Mouse (Mus musculus) embryonic facial prominence, embryonic 12.5 days (tissue): ENCODE measurements around the gene Higd1a. TPM values are rescaled to one million over a fixed set of nuclear protein-coding genes. Genes with fewer than 3 reads are reported as not detected.

Experiments used
- ATAC-seq: fragments of 200-750 bp; cut with Nextera tagmentation; 2 replicates; pipeline ENCODE4 v1.8.0; 2017; ENCODE audit not compliant: insufficient number of reproducible peaks, insufficient read depth, low FRiP score, low TSS enrichment
- H3K27ac ChIP-seq: fragments of 300-500 bp; sonication (generic); 2 replicates; pipeline ENCODE4 v1.5.1; 2016; ENCODE audit warnings: mild to moderate bottlenecking
- H3K27me3 ChIP-seq: fragments of 300-500 bp; sonication (generic); 2 replicates; pipeline ENCODE4 v1.6.1; 2016; ENCODE audit warnings: mild to moderate bottlenecking, moderate library complexity
- H3K36me3 ChIP-seq: fragments of 300-500 bp; sonication (generic); 2 replicates; pipeline ENCODE4 v1.6.1; 2016; ENCODE audit warnings: mild to moderate bottlenecking
- H3K4me1 ChIP-seq: fragments of 300-500 bp; sonication (generic); 2 replicates; pipeline ENCODE4 v1.6.1; 2016
- H3K4me2 ChIP-seq: fragments of 300-500 bp; sonication (generic); replicated peaks from 2 replicates; pipeline ENCODE4 v1.6.1; 2016; ENCODE audit warnings: mild to moderate bottlenecking, moderate library complexity
- H3K4me3 ChIP-seq: fragments of 300-500 bp; sonication (generic); 2 replicates; pipeline ENCODE4 v1.5.1; 2016; ENCODE audit warnings: mild to moderate bottlenecking
- H3K9ac ChIP-seq: fragments of 300-500 bp; sonication (generic); 2 replicates; pipeline ENCODE4 v1.6.1; 2016; ENCODE audit warnings: mild to moderate bottlenecking, moderate library complexity
- H3K9me3 ChIP-seq: fragments of 300-500 bp; sonication (generic); 2 replicates; pipeline ENCODE4 v1.6.1; 2016; ENCODE audit warnings: mild to moderate bottlenecking, moderate library complexity
- WGBS: fragments of 180-500 bp; shearing (Covaris S2); methylation state at CpG from one replicate; pipeline ENCODE4 v1.1.7; 2016; 5-methylcytosine and 5-hydroxymethylcytosine counted together
- polyA plus RNA-seq: library from polyadenylated mRNA; unstranded; fragments of >200 nt; fragmentation: Nextera tagmentation; extraction: Ambion mirVana; gene quantifications from 2 replicates; pipeline ENCODE4 v1.2.1, GENCODE M21; 2016

Higd1a gene
- polyA plus RNA-seq, 1 experiment from 2014 or later: 128 TPM

DNA sequence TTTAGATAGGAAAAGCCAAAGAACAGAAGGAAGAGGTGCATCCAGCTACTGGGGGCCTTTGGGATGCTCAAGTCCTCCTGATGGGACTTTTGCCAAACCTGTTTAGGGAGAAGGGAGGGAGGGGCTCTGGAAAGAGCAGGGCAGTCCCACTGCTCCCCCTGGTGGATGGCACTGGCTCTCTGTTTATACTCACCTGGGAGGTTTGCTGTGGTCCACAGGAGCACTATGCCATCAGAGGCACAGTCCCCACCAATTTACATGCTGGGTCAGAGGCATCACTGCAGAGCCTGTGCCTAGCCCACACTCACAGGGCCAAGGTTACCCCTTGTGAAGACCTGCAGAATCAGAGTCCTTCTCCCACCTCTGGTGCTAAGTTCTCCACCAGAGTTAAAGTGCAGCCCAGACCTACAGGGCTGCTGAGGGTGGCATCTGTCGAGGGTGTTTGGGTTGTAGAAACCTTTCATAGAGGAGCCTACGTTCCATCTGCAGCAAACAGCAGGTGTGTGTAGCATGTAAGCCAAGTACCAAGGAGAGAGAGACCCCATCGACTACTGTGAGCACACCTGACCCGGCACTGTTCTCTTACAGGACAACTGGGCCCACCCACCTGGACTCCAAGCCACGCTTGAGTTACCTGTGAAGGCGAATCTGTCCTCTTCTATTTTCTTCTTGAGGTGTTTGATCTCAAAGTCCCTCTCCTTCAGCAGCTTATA, 27.8 kb downstream of the Higd1a start:
- Histone ChIP-seq H3K4me1 (no peaks in the 10 kb centered on the region), H3K27me3 (no peaks in the 10 kb centered on the region), H3K4me2 (no peak overlapping the region), H3K36me3 (no peaks in the 10 kb centered on the region), H3K27ac (no peak overlapping the region), H3K4me3 (no peak overlapping the region), H3K9ac (no peak overlapping the region), H3K9me3 (no peaks in the 10 kb centered on the region)
- no peak for ATAC-seq
- 80% methylated on average over 6 of the region's 6 CpGs for WGBS

DNA sequence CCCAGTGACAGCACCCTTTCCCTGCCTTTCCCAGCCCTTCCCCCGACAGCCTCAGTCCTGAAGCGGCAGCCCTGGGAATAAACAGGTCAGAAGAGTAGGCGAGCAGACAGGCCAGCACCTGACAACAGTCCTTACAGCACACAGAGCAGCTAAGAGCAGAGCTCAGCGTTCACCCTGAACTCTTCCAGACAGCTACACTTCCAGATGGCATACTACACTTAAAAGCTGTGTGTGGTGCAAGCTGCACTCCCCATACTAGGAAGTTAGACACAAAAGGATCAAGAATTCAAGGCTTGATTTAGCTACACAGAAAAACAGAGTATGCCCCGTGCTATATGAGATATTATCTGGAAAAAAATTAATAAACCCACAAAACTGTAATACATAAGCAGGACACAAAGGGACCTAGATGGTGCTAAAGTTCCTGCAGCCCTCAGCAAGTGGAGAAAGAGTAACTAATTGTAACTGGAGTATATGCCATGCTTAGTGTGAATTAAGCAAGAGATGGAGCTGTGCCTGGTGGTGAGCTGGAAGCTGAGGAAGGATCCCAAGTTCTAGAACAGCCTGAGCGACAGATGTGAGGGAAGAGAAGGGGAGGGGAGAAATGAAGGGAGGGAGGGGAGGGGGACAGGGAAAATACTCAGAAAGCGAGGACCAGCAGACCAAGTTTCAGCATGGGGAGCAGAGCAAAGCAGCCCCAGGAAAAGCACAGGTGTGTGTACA, 28.7 kb downstream of the Higd1a start:
- WGBS: 64% methylated on average over 7 of the region's 7 CpGs
- Histone ChIP-seq H3K9ac (no peak overlapping the region), H3K27ac (no peak overlapping the region), H3K4me2 (no peak overlapping the region), H3K4me3 (no peak overlapping the region), H3K4me1 (no peaks in the 10 kb centered on the region), H3K36me3 (no peaks in the 10 kb centered on the region), H3K27me3 (no peaks in the 10 kb centered on the region), H3K9me3 (no peaks in the 10 kb centered on the region)
- ATAC-seq: no peak

DNA sequence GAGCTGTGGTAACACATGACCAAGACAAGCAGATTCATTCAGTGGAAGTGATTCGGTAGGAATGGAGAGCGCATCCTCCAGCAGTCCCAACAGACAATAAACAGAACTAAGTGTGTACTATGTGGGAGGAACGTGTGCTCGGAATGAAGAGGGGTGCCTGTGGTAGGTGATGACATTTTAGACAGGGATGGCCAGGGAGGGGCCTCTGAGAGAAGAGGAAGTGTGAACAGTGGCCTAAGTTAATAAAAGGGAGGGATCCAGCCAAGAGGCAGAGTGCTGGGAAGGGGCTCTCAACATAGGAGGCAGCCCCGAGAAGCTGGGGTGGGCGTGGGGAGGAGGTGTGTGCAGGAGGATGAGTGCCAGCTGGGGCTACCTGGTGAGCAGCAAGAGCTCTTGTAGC, 29.8 kb downstream of the Higd1a start:
- no peaks in the 10 kb centered on the region for H3K4me1 ChIP-seq
- no peak overlapping the region for H3K4me2 ChIP-seq
- no peak overlapping the region for H3K27ac ChIP-seq
- 75% methylated on average over 6 of the region's 6 CpGs for WGBS
- no peak for ATAC-seq
- H3K4me3 ChIP-seq: no peak overlapping the region
- H3K9ac ChIP-seq: no peak overlapping the region
- H3K27me3 ChIP-seq: no peaks in the 10 kb centered on the region
- H3K9me3 ChIP-seq: no peaks in the 10 kb centered on the region
- no peaks in the 10 kb centered on the region for H3K36me3 ChIP-seq

DNA sequence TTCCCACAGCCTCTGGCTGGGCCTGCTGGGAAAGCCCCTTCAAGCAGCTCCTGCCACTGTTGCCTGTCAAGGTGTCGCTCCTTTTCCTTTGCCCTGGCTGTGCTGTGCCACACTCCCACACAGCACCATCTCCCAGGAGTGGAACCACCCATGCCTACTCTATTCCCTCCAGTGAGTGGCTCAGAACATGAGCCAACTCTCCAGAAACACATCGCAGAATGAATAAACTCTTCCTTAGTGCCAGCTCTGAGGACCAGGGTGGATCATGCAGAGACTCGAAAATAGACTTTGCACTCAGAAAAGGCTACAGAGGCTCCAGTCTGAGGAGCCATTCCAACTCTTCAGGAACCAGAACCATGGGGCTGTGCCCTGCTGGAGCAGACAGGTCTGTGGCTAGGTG, 31.8 kb downstream of the Higd1a start:
- Histone ChIP-seq H3K27me3 (no peaks in the 10 kb centered on the region), H3K27ac (no peak overlapping the region), H3K4me2 (no peak overlapping the region), H3K4me3 (no peak overlapping the region), H3K4me1 (no peaks in the 10 kb centered on the region), H3K9me3 (no peaks in the 10 kb centered on the region), H3K9ac (no peak overlapping the region), H3K36me3 (no peaks in the 10 kb centered on the region)
- no peak for ATAC-seq
- 90% methylated on average over 3 of the region's 3 CpGs for WGBS

DNA sequence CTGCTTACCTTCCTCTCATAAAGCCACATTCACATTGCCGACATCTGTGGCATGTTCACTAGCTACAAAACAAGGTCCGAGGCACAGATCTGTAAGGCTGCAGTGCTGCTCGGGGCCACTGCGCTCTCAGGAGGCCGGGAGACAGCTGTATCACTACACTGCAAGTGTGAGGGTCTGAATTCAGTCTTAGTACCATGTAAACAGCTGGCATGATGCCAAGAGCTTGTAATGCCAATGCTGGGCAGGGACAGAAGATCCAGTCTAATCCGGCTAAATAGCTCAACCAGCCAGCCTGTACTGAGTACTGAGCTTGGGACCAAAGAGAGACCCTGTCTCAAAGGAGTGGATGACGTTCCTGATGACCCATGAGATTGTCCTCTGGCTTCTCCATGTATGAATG, 34.2 kb downstream of the Higd1a start:
- Histone ChIP-seq H3K36me3 (no peaks in the 10 kb centered on the region), H3K9me3 (no peaks in the 10 kb centered on the region), H3K27ac (no peak overlapping the region), H3K27me3 (no peaks in the 10 kb centered on the region), H3K4me1 (no peaks in the 10 kb centered on the region), H3K9ac (no peak overlapping the region), H3K4me3 (no peak overlapping the region), H3K4me2 (no peak overlapping the region)
- WGBS: 81% methylated on average over 7 of the region's 7 CpGs
- no peak for ATAC-seq

DNA sequence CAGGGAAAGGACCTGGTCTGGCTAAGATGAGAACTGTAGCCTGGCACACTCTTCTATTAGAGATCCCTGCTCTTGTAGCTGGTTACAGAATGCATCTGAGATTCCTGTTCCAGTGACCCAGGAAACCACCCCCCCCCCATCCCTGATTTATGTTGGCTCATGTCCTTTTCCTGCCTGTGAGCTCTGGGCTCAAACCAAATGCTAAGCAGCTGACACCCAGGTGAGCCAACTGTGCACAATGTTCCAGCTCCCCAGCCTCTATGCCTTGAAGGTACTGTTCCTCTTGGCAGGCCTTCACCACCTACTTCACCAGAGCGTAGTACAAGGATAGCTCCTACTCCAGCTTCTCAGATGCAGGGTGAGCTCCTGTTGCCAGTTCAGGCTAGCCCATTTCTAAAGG, 35.1 kb downstream of the Higd1a start:
- Histone ChIP-seq H3K27ac (no peak overlapping the region), H3K4me3 (no peak overlapping the region), H3K27me3 (no peaks in the 10 kb centered on the region), H3K4me2 (no peak overlapping the region), H3K4me1 (no peaks in the 10 kb centered on the region), H3K36me3 (no peaks in the 10 kb centered on the region), H3K9ac (no peak overlapping the region), H3K9me3 (no peaks in the 10 kb centered on the region)
- WGBS: 90% methylated on average over 1 of the region's 1 CpGs
- no peak for ATAC-seq

DNA sequence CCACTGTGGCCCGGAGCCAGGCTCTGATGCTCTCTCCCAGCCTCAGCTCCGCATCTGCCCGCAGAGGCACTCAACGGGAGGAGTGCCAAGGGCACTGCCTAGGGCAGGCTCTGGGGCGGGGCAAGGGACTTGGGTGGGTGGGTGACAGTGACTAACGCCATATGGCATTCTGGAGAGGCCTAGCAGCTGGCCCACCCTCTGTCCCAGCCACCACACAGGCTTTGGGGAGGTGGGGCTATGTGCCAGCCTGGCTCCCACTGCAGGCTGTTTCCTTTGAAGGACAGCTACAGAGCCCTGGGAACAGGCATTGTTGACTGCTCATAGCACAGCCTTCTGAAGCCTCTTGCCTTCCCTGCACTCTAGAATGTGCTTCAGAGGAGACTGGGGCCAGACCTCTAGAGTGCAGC, 35.6 kb downstream of the Higd1a start:
- Histone ChIP-seq H3K4me3 (no peak overlapping the region), H3K9me3 (no peaks in the 10 kb centered on the region), H3K4me2 (no peak overlapping the region), H3K36me3 (no peaks in the 10 kb centered on the region), H3K4me1 (no peaks in the 10 kb centered on the region), H3K9ac (no peak overlapping the region), H3K27me3 (no peaks in the 10 kb centered on the region), H3K27ac (no peak overlapping the region)
- 79% methylated on average over 6 of the region's 6 CpGs for WGBS
- ATAC-seq: no peak

DNA sequence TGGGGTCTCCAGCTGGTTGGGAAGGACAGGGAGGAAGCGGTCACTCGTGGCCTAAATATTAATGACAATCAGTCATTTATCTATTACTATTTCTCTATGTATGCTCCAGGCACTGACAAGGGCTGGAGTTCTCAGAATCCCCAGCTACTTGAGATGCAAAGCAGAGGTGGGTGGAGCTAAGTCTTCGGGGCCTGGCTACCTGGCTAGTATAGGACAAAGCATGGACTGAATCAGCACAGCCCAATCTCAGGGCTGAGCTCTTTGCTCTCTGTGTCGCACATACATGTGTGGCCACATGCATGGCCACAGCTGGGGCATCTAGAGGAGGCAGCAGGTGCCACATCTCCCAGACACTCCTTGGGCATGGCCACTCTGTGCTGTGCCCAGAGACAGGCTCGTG, 37.4 kb downstream of the Higd1a start:
- no peak for ATAC-seq
- Histone ChIP-seq H3K4me1 (no peaks in the 10 kb centered on the region), H3K4me2 (no peak overlapping the region), H3K27ac (no peak overlapping the region), H3K9me3 (no peaks in the 10 kb centered on the region), H3K9ac (no peak overlapping the region), H3K27me3 (no peaks in the 10 kb centered on the region), H3K4me3 (no peak overlapping the region), H3K36me3 (no peaks in the 10 kb centered on the region)
- 77% methylated on average over 5 of the region's 5 CpGs for WGBS

DNA sequence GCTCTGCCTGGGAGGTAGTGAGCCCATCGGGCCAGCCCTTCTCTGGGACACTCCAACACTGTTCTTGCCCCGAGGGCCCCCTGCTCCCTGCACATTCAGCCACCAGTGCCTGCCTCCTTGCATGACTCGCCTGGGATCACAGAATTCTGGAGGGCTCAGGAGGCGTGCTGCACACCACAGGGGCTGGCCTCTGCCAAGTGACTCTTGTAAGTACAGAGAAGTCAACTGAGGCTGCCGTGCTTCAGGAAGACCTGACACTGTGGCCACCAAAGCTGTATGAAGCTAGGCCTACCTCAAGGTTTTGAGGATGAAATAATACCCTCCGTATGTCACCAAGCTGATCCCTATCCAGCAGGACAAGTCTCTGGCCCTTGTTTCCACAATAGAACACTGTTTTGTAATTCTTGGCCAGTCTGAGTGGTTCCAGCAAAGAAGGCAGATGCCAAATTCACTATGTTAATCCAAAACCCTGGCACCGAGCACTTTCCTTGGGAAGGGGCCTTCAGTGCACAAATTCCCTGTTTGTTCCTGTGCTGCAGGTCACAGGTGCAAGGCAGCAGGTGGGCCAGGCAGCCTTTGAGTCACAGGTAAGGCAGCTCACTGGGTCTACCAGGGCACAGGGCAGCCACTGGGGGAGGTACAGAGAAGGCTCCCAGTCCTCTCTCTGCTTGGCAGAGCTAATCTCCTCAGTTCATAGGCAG, 38.2 kb downstream of the Higd1a start:
- Histone ChIP-seq H3K27ac (0 out of 2 replicates have a peak overlapping the region, but pooled peaks have one; percentile 30), H3K4me2 (no peak overlapping the region), H3K4me1 (no peaks in the 10 kb centered on the region), H3K36me3 (no peaks in the 10 kb centered on the region), H3K9ac (no peak overlapping the region), H3K27me3 (no peaks in the 10 kb centered on the region), H3K4me3 (no peak overlapping the region), H3K9me3 (no peaks in the 10 kb centered on the region)
- WGBS: 45% methylated on average over 7 of the region's 7 CpGs
- no peak for ATAC-seq

DNA sequence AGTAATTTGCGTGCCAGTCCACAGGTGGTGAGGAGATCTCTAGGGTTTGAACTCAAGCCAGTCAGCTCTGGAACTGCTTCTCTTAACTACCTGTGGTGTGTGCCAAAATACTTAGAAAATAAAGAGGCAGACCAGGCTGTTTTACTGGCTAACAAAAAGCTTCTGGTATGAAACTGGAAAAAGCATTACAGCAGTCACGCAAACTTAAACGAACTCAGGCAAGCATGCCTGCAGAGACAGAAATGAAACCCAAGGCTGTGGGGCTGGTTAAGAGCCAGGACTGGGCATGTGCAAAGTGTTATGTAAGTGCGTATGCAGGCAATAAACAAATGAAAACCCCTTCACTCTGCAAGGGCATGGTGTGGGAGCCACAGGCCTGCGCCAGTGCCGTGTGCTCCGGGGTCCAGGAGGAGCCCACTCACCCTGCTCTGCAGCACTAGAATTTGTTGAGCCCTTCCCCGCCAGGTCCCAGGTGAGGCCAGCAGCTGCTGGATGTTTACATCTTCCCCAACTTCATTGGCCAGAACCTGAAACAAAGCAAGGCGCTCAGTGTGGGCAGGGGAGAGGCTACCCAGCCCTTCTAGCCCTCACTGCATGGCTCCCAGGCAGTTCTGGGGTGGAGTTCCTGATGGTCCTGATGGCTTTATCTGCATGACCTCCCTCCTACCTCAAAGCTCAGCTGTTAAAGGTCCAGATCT, 38.9 kb downstream of the Higd1a start:
- ATAC-seq: no peak
- no peak overlapping the region for H3K4me3 ChIP-seq
- 0 out of 2 replicates have a peak overlapping the region, but pooled peaks have one; percentile 2 for H3K27ac ChIP-seq
- no peak overlapping the region for H3K9ac ChIP-seq
- no peaks in the 10 kb centered on the region for H3K4me1 ChIP-seq
- no peaks in the 10 kb centered on the region for H3K36me3 ChIP-seq
- no peak overlapping the region for H3K4me2 ChIP-seq
- no peaks in the 10 kb centered on the region for H3K9me3 ChIP-seq
- H3K27me3 ChIP-seq: no peaks in the 10 kb centered on the region
- 61% methylated on average over 9 of the region's 9 CpGs for WGBS

DNA sequence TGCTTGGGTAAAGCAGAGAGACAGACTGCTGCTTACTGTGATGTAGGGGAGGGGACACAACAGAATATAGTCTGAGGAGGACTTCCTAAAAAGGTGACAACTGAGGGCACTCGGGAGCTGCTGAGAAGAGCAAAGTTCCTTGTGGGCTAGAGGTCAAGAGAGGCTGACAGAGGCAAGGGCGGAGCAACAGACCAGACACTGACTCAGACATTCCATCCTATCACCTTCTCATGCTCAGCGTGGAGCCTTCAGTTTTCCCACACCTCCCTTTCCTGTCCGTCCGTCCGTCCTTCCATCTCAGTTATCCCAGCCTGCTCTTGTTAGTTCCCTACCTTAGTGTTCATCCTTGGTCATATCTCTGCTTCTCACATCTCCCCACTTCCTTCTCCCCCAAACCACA, 43.0 kb downstream of the Higd1a start:
- Histone ChIP-seq H3K9me3 (no peaks in the 10 kb centered on the region), H3K4me2 (no peak overlapping the region), H3K9ac (no peak overlapping the region), H3K4me3 (no peak overlapping the region), H3K27ac (no peak overlapping the region), H3K27me3 (no peaks in the 10 kb centered on the region), H3K4me1 (peaks cover 3% of the 10 kb centered on the region; the same call in 1 of the 2 replicates), H3K36me3 (no peaks in the 10 kb centered on the region)
- no peak for ATAC-seq
- 69% methylated on average over 6 of the region's 6 CpGs for WGBS
